Mouse (Mus musculus): ENCODE data around the gene Kat14. TPM values are rescaled to one million over a fixed set of nuclear protein-coding genes. Genes with fewer than 3 reads are reported as not detected.

The Kat14 gene
- polyA plus RNA-seq, 1 experiment from 2014 or later, result 41.2 TPM

- peak overlapping the region; percentile 85 for H3K4me3 ChIP-seq (ENCODE audit: low read depth, low read length)
- peak; percentile 70 for DNase-seq (ENCODE audit: low spot score)
- no peaks in the 10 kb centered on the region for H3K4me1 ChIP-seq (ENCODE audit: control insufficient read depth, insufficient read depth, low read length)
- H3K4me2 ChIP-seq (ENCODE audit: low read depth, low read length), result peak overlapping the region; percentile 48
- no peaks in the 10 kb centered on the region for H3K9me3 ChIP-seq (replicated peaks; ENCODE audit: control insufficient read depth, low read length)
- peak; percentile 89 for ATAC-seq (replicated peaks; ENCODE audit: insufficient number of reproducible peaks, low FRiP score, low TSS enrichment, low read depth)
- peak overlapping the region; percentile 89 for H3K27ac ChIP-seq (replicated peaks; ENCODE audit: low read depth, low read length)
- peaks cover 2% of the 10 kb centered on the region; the same call in 1 of the 2 replicates for H3K36me3 ChIP-seq (replicated peaks; ENCODE audit: control insufficient read depth, insufficient read depth, low read depth, low read length)
- H3K27me3 ChIP-seq (ENCODE audit: control insufficient read depth, insufficient read depth, low read length), result no peaks in the 10 kb centered on the region
- peak overlapping the region; percentile 91 for H3K9ac ChIP-seq (replicated peaks; ENCODE audit: low read length)
- WGBS, result under 1% methylated on average over 40 of the region's 43 CpGs
These were observed 238 bp downstream of the Kat14 start for GRCm38 (mm10) chr2:144369020-144369421.

GRCm38 (mm10) chr2:144369511-144369910, 728 bp downstream of the Kat14 start:
- no peak for DNase-seq (ENCODE audit: low spot score)
- no peaks in the 10 kb centered on the region for H3K9me3 ChIP-seq (replicated peaks; ENCODE audit: control insufficient read depth, low read length)
- WGBS, result 3% methylated on average over 12 of the region's 12 CpGs

GRCm38 (mm10) chr2:144371566-144371965, 2.8 kb downstream of the Kat14 start:
- H3K4me3 ChIP-seq (ENCODE audit: low read depth, low read length), result no peak overlapping the region
- H3K27ac ChIP-seq (replicated peaks; ENCODE audit: low read depth, low read length), result no peak overlapping the region
- no peak overlapping the region for H3K9ac ChIP-seq (replicated peaks; ENCODE audit: low read length)
- no peaks in the 10 kb centered on the region for H3K27me3 ChIP-seq (ENCODE audit: control insufficient read depth, insufficient read depth, low read length)
- no peak for ATAC-seq (replicated peaks; ENCODE audit: insufficient number of reproducible peaks, low FRiP score, low TSS enrichment, low read depth)
- no peaks in the 10 kb centered on the region for H3K4me1 ChIP-seq (ENCODE audit: control insufficient read depth, insufficient read depth, low read length)
- 84% methylated on average over 4 of the region's 4 CpGs for WGBS
- H3K4me2 ChIP-seq (ENCODE audit: low read depth, low read length), result no peak overlapping the region
- no peak for DNase-seq (ENCODE audit: low spot score)
- peaks cover 8% of the 10 kb centered on the region; the same call in 1 of the 2 replicates for H3K36me3 ChIP-seq (replicated peaks; ENCODE audit: control insufficient read depth, insufficient read depth, low read depth, low read length)
- no peaks in the 10 kb centered on the region for H3K9me3 ChIP-seq (replicated peaks; ENCODE audit: control insufficient read depth, low read length)

More at GRCm38 (mm10) chr2:144369511-144369910, 728 bp downstream of the Kat14 start:
- H3K9ac ChIP-seq (replicated peaks; ENCODE audit: low read length), result peak overlapping the region; percentile 91
- no peak for ATAC-seq (replicated peaks; ENCODE audit: insufficient number of reproducible peaks, low FRiP score, low TSS enrichment, low read depth)
- no peaks in the 10 kb centered on the region for H3K27me3 ChIP-seq (ENCODE audit: control insufficient read depth, insufficient read depth, low read length)
- H3K36me3 ChIP-seq (replicated peaks; ENCODE audit: control insufficient read depth, insufficient read depth, low read depth, low read length), result peaks cover 5% of the 10 kb centered on the region; the same call in 1 of the 2 replicates
- peak overlapping the region; percentile 85 for H3K4me3 ChIP-seq (ENCODE audit: low read depth, low read length)
- no peaks in the 10 kb centered on the region for H3K4me1 ChIP-seq (ENCODE audit: control insufficient read depth, insufficient read depth, low read length)
- H3K4me2 ChIP-seq (ENCODE audit: low read depth, low read length), result peak overlapping the region; percentile 48
- H3K27ac ChIP-seq (replicated peaks; ENCODE audit: low read depth, low read length), result peak overlapping the region; percentile 89; the same call in 1 of the 2 replicates

DNA sequence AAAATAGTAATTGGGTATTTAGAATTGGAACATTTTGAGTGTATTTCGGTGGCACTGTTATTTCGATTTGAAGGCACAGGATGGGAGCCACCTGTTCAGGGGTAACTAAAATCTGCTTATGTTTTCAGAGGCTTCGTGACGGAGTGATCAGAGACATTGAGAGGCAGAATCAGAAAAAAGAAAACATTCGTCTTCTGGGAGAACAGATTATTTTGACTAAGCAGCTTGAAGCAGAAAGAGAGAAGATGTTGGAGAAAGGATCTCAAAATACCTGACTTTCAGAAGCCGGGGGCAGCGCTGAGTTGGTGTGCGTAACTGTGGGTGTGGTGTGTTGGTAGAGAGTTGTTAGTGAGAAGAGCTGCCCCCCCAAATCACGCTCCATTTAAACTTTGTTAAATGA, 4.3 kb downstream of the Kat14 start:
- Histone ChIP-seq H3K27ac (replicated peaks; ENCODE audit: low read depth, low read length) (no peak overlapping the region), H3K4me3 (ENCODE audit: low read depth, low read length) (no peak overlapping the region), H3K27me3 (ENCODE audit: control insufficient read depth, insufficient read depth, low read length) (no peaks in the 10 kb centered on the region), H3K4me1 (ENCODE audit: control insufficient read depth, insufficient read depth, low read length) (no peaks in the 10 kb centered on the region), H3K9ac (replicated peaks; ENCODE audit: low read length) (no peak overlapping the region), H3K4me2 (ENCODE audit: low read depth, low read length) (no peak overlapping the region), H3K9me3 (replicated peaks; ENCODE audit: control insufficient read depth, low read length) (no peaks in the 10 kb centered on the region), H3K36me3 (replicated peaks; ENCODE audit: control insufficient read depth, insufficient read depth, low read depth, low read length) (peaks cover 9% of the 10 kb centered on the region)
- WGBS, result 92% methylated on average over 9 of the region's 9 CpGs
- DNase-seq (ENCODE audit: low spot score), result no peak
- ATAC-seq (replicated peaks; ENCODE audit: insufficient number of reproducible peaks, low FRiP score, low TSS enrichment, low read depth), result no peak

- no peak for DNase-seq (ENCODE audit: low spot score)
- Histone ChIP-seq H3K27ac (replicated peaks; ENCODE audit: low read depth, low read length) (no peak overlapping the region), H3K4me1 (ENCODE audit: control insufficient read depth, insufficient read depth, low read length) (no peaks in the 10 kb centered on the region), H3K4me2 (ENCODE audit: low read depth, low read length) (no peak overlapping the region), H3K4me3 (ENCODE audit: low read depth, low read length) (no peak overlapping the region), H3K36me3 (replicated peaks; ENCODE audit: control insufficient read depth, insufficient read depth, low read depth, low read length) (peaks cover 17% of the 10 kb centered on the region), H3K9ac (replicated peaks; ENCODE audit: low read length) (no peak overlapping the region), H3K27me3 (ENCODE audit: control insufficient read depth, insufficient read depth, low read length) (no peaks in the 10 kb centered on the region), H3K9me3 (replicated peaks; ENCODE audit: control insufficient read depth, low read length) (no peaks in the 10 kb centered on the region)
- WGBS, result 82% methylated on average over 10 of the region's 10 CpGs
- ATAC-seq (replicated peaks; ENCODE audit: insufficient number of reproducible peaks, low FRiP score, low TSS enrichment, low read depth), result no peak
These were observed 6.4 kb downstream of the Kat14 start for GRCm38 (mm10) chr2:144375063-144375703.

DNA sequence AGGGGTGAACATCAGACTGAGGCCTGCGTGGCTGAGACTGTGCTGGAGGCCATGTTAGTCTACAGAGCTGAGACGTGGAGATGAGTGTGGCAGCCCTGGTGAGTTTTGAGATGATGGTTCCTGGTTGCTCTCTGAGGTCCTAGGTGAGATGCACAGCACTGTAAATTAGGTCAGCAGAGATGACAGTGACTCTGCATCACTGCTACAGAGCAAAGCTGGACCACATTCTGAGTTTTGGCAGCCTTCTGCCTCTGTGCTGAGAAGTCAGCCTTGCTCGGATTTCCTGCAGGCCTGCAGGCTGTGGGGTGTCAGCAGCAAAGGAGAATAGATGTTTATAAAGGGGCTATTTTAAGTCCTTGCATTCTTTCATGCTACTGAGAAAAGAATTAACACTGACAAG, 12.5 kb downstream of the Kat14 start:
- H3K4me3 ChIP-seq (ENCODE audit: low read depth, low read length), result no peak overlapping the region
- H3K9me3 ChIP-seq (replicated peaks; ENCODE audit: control insufficient read depth, low read length), result no peaks in the 10 kb centered on the region
- no peaks in the 10 kb centered on the region for H3K4me1 ChIP-seq (ENCODE audit: control insufficient read depth, insufficient read depth, low read length)
- peaks cover 14% of the 10 kb centered on the region for H3K36me3 ChIP-seq (replicated peaks; ENCODE audit: control insufficient read depth, insufficient read depth, low read depth, low read length)
- no peak for ATAC-seq (replicated peaks; ENCODE audit: insufficient number of reproducible peaks, low FRiP score, low TSS enrichment, low read depth)
- no peak overlapping the region for H3K9ac ChIP-seq (replicated peaks; ENCODE audit: low read length)
- no peak overlapping the region for H3K27ac ChIP-seq (replicated peaks; ENCODE audit: low read depth, low read length)
- no peaks in the 10 kb centered on the region for H3K27me3 ChIP-seq (ENCODE audit: control insufficient read depth, insufficient read depth, low read length)
- 87% methylated on average over 3 of the region's 3 CpGs for WGBS
- no peak overlapping the region for H3K4me2 ChIP-seq (ENCODE audit: low read depth, low read length)
- DNase-seq (ENCODE audit: low spot score), result no peak

- no peaks in the 10 kb centered on the region for H3K9me3 ChIP-seq (replicated peaks; ENCODE audit: control insufficient read depth, low read length)
- H3K4me3 ChIP-seq (ENCODE audit: low read depth, low read length), result no peak overlapping the region
- H3K27me3 ChIP-seq (ENCODE audit: control insufficient read depth, insufficient read depth, low read length), result no peaks in the 10 kb centered on the region
- no peaks in the 10 kb centered on the region for H3K4me1 ChIP-seq (ENCODE audit: control insufficient read depth, insufficient read depth, low read length)
- H3K36me3 ChIP-seq (replicated peaks; ENCODE audit: control insufficient read depth, insufficient read depth, low read depth, low read length), result peaks cover 14% of the 10 kb centered on the region
- no peak overlapping the region for H3K9ac ChIP-seq (replicated peaks; ENCODE audit: low read length)
- H3K27ac ChIP-seq (replicated peaks; ENCODE audit: low read depth, low read length), result no peak overlapping the region
- 91% methylated on average over 4 of the region's 4 CpGs for WGBS
- DNase-seq (ENCODE audit: low spot score), result no peak
- ATAC-seq (replicated peaks; ENCODE audit: insufficient number of reproducible peaks, low FRiP score, low TSS enrichment, low read depth), result no peak
- no peak overlapping the region for H3K4me2 ChIP-seq (ENCODE audit: low read depth, low read length)
These were observed 13.0 kb downstream of the Kat14 start for GRCm38 (mm10) chr2:144381741-144382140.

- Histone ChIP-seq H3K4me1 (ENCODE audit: control insufficient read depth, insufficient read depth, low read length) (no peaks in the 10 kb centered on the region), H3K36me3 (replicated peaks; ENCODE audit: control insufficient read depth, insufficient read depth, low read depth, low read length) (peaks cover 14% of the 10 kb centered on the region), H3K27me3 (ENCODE audit: control insufficient read depth, insufficient read depth, low read length) (no peaks in the 10 kb centered on the region), H3K27ac (replicated peaks; ENCODE audit: low read depth, low read length) (no peak overlapping the region), H3K4me3 (ENCODE audit: low read depth, low read length) (no peak overlapping the region), H3K4me2 (ENCODE audit: low read depth, low read length) (no peak overlapping the region), H3K9me3 (replicated peaks; ENCODE audit: control insufficient read depth, low read length) (no peaks in the 10 kb centered on the region), H3K9ac (replicated peaks; ENCODE audit: low read length) (no peak overlapping the region)
- 80% methylated on average over 7 of the region's 7 CpGs for WGBS
- DNase-seq (ENCODE audit: low spot score) (no peak), ATAC-seq (replicated peaks; ENCODE audit: insufficient number of reproducible peaks, low FRiP score, low TSS enrichment, low read depth) (no peak)
These were observed 13.9 kb downstream of the Kat14 start for GRCm38 (mm10) chr2:144382624-144383138.
